Mouse (Mus musculus): Measurements from ENCODE around the gene 5730596B20Rik. TPM values are rescaled to one million over a fixed set of nuclear protein-coding genes. Genes with fewer than 3 reads are reported as not detected.
A peak's percentile ranks its signal among the peaks of the same experiment; 100 is the strongest.

Gene 5730596B20Rik
- polyA plus RNA-seq, 1 experiment from 2014 or later = 1.3 TPM

- H3K9me3 ChIP-seq (replicated peaks; ENCODE audit: low read length) = no peaks in the 10 kb centered on the region
- no peak for TF ChIP-seq CTCF (IDR thresholded peaks at IDR 0.05; ENCODE audit: low read depth)
- peaks cover 27% of the 10 kb centered on the region for H3K4me1 ChIP-seq (replicated peaks; ENCODE audit: insufficient read depth, low read length)
- H3K27me3 ChIP-seq (ENCODE audit: insufficient read depth, low read length) = no peaks in the 10 kb centered on the region
- peak overlapping the region; percentile 96 for H3K27ac ChIP-seq
- H3K4me3 ChIP-seq (replicated peaks; ENCODE audit: low read depth, low read length) = peak overlapping the region; percentile 85
- 5% methylated on average over 13 of the region's 13 CpGs for WGBS
- H3K36me3 ChIP-seq (ENCODE audit: insufficient read depth, low read length) = 0 out of 2 replicates have a peak, but pooled peaks cover 6% of the 10 kb centered on the region
- DNase-seq (ENCODE audit: low spot score) = no peak
- peak overlapping the region; percentile 89 for H3K4me2 ChIP-seq (ENCODE audit: low read length)
- peak overlapping the region; percentile 97 for H3K9ac ChIP-seq (ENCODE audit: low read depth, low read length)
- no peak for ATAC-seq (replicated peaks; ENCODE audit: low FRiP score, low read depth)
These were observed 45.4 kb downstream of the 5730596B20Rik start for GRCm38 (mm10) chr6:52222729-52223128.

DNA sequence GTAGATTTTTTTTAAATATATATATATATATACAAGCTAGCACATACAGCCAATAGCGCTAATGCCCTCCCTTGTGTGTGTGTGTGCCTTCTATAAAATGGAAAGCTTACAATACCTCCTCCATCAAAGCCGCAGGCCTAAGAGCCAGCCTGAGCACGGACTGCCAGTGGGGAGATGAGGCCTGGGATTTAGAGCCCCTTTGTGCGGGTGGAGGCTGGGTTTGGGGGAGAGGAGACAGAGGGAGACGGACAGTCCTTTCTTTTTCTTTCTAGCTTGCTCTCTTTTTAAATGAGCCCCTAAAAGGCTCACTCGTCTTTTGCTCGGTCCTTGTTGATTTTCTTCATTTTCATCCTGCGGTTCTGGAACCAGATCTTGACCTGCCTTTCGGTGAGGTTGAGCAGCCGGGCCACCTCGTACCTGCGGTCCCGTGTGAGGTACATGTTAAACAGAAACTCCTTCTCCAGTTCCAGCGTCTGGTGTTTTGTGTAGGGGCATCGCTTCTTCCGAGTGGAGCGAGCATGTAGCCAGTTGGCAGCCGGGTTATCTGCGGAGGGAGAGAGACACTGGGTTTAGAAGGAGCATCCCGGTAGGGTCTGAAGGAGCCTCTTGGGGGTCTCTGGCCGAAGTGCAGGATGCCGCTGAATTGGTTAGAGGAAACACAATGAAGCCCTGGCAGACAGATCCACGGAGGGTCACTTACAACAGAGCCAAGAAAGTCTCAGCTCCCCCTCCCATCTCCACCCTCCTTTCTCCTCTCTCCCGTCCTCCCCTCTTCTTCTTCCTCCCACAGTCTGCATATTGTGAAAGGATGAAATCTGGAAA, 46.9 kb downstream of the 5730596B20Rik start:
- under 1% methylated on average over 23 of the region's 24 CpGs for WGBS
- H3K9me3 ChIP-seq (replicated peaks; ENCODE audit: low read length) = no peaks in the 10 kb centered on the region
- H3K4me3 ChIP-seq (replicated peaks; ENCODE audit: low read depth, low read length) = peak overlapping the region; percentile 85
- DNase-seq (ENCODE audit: low spot score) (no peak), ATAC-seq (replicated peaks; ENCODE audit: low FRiP score, low read depth) (no peak)
- H3K27ac ChIP-seq = peak overlapping the region; percentile 95
- H3K9ac ChIP-seq (ENCODE audit: low read depth, low read length) = peak overlapping the region; percentile 97
- no peaks in the 10 kb centered on the region for H3K27me3 ChIP-seq (ENCODE audit: insufficient read depth, low read length)
- peak overlapping the region; percentile 89 for H3K4me2 ChIP-seq (ENCODE audit: low read length)
- no peak for TF ChIP-seq CTCF (IDR thresholded peaks at IDR 0.05; ENCODE audit: low read depth)
- 0 out of 2 replicates have a peak, but pooled peaks cover 6% of the 10 kb centered on the region for H3K36me3 ChIP-seq (ENCODE audit: insufficient read depth, low read length)
- peaks cover 21% of the 10 kb centered on the region for H3K4me1 ChIP-seq (replicated peaks; ENCODE audit: insufficient read depth, low read length)

DNA sequence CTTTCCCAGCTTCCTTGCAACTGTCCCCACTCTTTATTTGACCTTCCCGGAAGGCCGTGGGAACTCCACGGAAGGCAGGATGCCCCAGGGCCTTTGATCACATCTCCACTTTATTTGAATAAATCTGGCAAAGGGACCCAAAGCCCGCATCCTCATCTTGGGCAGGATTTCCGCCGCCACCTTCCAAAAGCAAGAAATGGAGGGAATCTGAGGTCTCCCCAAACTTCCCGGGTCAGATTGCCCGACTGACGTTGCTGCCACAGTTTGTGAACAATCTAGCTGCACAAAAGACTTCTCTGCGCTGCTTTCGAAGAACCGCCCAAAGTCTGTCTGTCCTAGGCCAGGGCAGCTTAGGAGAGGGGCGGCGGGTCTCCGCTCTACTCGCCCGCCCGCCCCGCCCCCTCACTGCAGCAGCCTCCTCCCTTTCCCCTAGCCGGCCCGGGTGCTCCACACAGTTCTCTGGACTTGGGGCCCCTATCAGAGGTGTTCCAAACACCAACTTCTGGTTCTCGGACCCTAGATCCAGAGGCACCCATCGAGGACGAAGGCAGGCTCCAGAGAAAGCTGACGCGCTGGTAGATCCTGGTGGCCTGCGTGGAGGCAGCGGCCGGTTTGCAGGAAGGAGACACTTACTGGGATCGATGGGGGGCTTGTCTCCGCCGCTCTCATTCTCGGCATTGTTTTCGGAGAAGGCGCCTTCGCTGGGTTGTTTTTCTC, 47.8 kb downstream of the 5730596B20Rik start:
- ATAC-seq (replicated peaks; ENCODE audit: low FRiP score, low read depth) = no peak
- DNase-seq (ENCODE audit: low spot score) = no peak

DNA sequence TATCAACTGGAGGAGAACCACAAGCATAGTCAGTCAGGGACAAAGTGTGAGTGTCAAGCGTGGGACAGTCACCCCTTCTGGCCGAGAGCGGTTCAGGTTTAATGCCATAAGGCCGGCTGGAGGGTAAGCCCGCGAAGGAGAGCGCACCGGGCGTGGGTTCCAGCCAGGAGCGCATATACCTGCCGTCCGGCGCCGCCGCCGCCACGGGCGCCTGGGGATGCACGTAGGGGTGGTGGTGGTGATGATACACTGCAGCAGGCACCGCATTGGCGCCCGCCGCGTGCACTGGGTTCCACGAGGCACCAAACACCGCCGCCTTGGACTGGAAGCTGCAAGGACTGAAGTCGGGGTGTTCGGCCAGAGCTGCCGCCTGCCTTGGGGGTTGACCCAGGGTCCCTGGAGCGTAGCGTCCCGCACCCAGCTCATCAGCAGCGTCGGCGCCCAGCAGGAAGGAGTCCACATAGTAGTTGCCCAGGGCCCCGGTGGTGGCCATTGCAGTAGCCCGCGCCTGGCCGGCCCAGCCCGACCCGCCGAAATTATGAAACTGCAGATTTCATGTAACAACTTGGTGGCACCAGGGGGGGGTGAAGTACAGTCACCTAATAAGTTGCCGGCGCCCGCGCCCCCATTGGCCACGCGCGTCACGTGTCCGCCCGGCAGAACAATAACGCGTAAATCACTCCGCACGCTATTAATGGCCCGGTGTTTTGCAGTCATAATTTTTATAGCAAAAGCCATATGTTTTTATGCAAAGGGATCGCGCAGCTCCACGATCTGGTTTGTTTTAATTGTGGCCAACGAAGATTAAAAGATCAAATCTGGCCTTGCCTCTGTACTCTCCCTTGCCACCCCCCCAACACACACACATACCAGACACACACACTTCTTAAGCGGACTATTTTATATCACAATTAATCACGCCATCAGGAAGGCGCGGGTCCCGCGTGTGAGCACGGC, 48.6 kb downstream of the 5730596B20Rik start:
- peaks cover 8% of the 10 kb centered on the region; the same call in 1 of the 2 replicates for H3K4me1 ChIP-seq (replicated peaks; ENCODE audit: insufficient read depth, low read length)
- H3K9me3 ChIP-seq (replicated peaks; ENCODE audit: low read length) = no peaks in the 10 kb centered on the region
- H3K27me3 ChIP-seq (ENCODE audit: insufficient read depth, low read length) = no peaks in the 10 kb centered on the region
- peak; percentile 97 for DNase-seq (ENCODE audit: low spot score)
- TF ChIP-seq CTCF (IDR thresholded peaks at IDR 0.05; ENCODE audit: low read depth) = no peak; the same call in 1 of the 2 replicates
- under 1% methylated on average over 69 of the region's 69 CpGs for WGBS
- peak overlapping the region; percentile 85 for H3K4me3 ChIP-seq (replicated peaks; ENCODE audit: low read depth, low read length)
- H3K9ac ChIP-seq (ENCODE audit: low read depth, low read length) = peak overlapping the region; percentile 97
- H3K4me2 ChIP-seq (ENCODE audit: low read length) = peak overlapping the region; percentile 89
- H3K27ac ChIP-seq = peak overlapping the region; percentile 95
- ATAC-seq (replicated peaks; ENCODE audit: low FRiP score, low read depth) = peak; percentile 31
- peaks cover 6% of the 10 kb centered on the region; the same call in 1 of the 2 replicates for H3K36me3 ChIP-seq (ENCODE audit: insufficient read depth, low read length)

More for the DNA sequence above, 47.8 kb downstream of the 5730596B20Rik start:
- WGBS = under 1% methylated on average over 36 of the region's 36 CpGs
- Histone ChIP-seq H3K4me2 (ENCODE audit: low read length) (peak overlapping the region; percentile 89), H3K4me3 (replicated peaks; ENCODE audit: low read depth, low read length) (peak overlapping the region; percentile 85), H3K27ac (peak overlapping the region; percentile 95), H3K9ac (ENCODE audit: low read depth, low read length) (peak overlapping the region; percentile 97), H3K4me1 (replicated peaks; ENCODE audit: insufficient read depth, low read length) (peaks cover 12% of the 10 kb centered on the region), H3K27me3 (ENCODE audit: insufficient read depth, low read length) (no peaks in the 10 kb centered on the region), H3K36me3 (ENCODE audit: insufficient read depth, low read length) (peaks cover 6% of the 10 kb centered on the region; the same call in 1 of the 2 replicates), H3K9me3 (replicated peaks; ENCODE audit: low read length) (no peaks in the 10 kb centered on the region)
- no peak for TF ChIP-seq CTCF (IDR thresholded peaks at IDR 0.05; ENCODE audit: low read depth)

DNA sequence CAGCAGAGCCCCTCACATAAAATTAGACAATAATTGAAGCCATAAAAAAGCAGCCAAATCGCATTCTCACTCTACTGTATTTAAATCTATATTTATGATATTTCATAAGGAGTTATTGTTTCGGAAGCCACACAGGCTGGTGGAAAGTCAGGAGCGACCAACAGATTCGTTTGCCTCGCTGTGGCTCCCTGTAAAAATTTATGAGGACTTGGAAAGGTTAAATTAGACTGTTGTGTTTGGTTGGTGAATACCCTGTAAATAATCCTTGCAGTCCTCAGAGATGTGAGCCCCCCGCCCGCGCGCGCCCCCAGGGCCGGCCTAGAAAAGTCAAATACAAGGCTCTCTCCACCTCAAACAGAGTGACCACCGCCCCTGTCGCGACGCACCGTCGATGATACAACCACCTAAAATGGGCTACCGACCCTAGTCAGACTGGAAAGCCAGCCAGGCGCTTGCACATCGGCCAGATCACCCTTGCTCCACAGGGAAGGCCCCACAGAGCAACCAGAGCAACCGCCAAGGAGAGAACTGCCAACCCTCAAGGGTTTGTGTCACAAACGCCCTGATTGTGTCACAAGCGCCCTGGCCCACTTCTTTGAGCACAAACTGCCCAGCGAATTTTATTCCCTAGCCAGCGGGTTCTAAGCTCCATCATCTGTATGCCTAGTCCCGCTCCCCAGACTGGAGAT, 49.4 kb downstream of the 5730596B20Rik start:
- ATAC-seq (replicated peaks; ENCODE audit: low FRiP score, low read depth) (0 out of 2 replicates have a peak, but pooled peaks have one; percentile 1), DNase-seq (ENCODE audit: low spot score) (peak; percentile 91)
- H3K27ac ChIP-seq = peak overlapping the region; percentile 95
- H3K27me3 ChIP-seq (ENCODE audit: insufficient read depth, low read length) = no peaks in the 10 kb centered on the region
- H3K4me3 ChIP-seq (replicated peaks; ENCODE audit: low read depth, low read length) = peak overlapping the region; percentile 85
- TF ChIP-seq CTCF (IDR thresholded peaks at IDR 0.05; ENCODE audit: low read depth) = no peak
- peaks cover 8% of the 10 kb centered on the region; the same call in 1 of the 2 replicates for H3K4me1 ChIP-seq (replicated peaks; ENCODE audit: insufficient read depth, low read length)
- peaks cover 6% of the 10 kb centered on the region; the same call in 1 of the 2 replicates for H3K36me3 ChIP-seq (ENCODE audit: insufficient read depth, low read length)
- peak overlapping the region; percentile 97 for H3K9ac ChIP-seq (ENCODE audit: low read depth, low read length)
- no peaks in the 10 kb centered on the region for H3K9me3 ChIP-seq (replicated peaks; ENCODE audit: low read length)
- H3K4me2 ChIP-seq (ENCODE audit: low read length) = peak overlapping the region; percentile 89
- 4% methylated on average over 26 of the region's 26 CpGs for WGBS

Data from kidney, postnatal 0 days (tissue).